Mouse (Mus musculus): ENCODE data around the gene Rbm42. TPM values are rescaled to one million over a fixed set of nuclear protein-coding genes. Genes with fewer than 3 reads are reported as not detected.
A peak's percentile ranks its signal among the peaks of the same experiment; 100 is the strongest.

Rbm42 gene
- total and polyA plus RNA-seq, 3 experiments = 42.9 to 235 (median 47.9) TPM

DNA sequence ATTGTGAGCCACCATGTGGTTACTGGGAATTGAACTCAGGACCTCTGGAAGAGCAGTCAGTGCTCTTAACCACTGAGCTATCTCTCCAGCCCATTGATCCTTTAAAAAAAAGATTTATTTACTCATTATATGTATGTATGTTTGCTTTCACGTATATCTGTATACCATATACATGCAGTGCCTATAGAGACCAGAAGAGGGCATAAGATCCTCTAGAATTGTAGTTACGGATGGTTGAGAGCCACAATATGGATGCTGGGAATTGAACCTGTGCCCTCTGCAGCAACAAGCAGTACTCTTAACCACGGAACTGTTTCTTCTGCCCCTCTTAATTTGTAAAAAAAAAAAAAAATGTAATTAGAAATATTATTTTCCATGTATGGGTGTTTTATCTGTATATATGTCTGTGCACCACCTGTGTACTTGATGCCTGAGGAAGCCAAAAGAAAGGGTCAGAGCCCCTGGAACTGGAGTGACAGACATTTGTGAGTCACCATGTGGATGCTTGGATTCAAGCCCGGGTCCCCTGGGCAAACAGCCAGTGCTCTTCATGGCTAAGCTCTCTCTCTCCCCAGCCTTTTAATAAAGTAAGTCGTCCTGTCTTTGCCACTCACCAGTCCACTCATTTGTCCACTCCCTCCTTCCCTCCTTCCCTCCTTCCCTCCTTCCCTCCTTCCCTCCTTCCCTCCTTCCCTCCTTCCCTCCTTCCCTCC is 28.3 kb upstream of the Rbm42 start:
- DNase-seq (ENCODE audit: low spot score) (no peak), ATAC-seq (ENCODE audit: extremely low read depth, insufficient number of reproducible peaks, low FRiP score, poor library complexity, severe bottlenecking) (no peak)
- H3K4me3 ChIP-seq (ENCODE audit: low read depth, low read length) = no peak overlapping the region
- H3K36me3 ChIP-seq (replicated peaks) = no peaks in the 10 kb centered on the region
- no peaks in the 10 kb centered on the region for H3K4me1 ChIP-seq (ENCODE audit: insufficient read depth, low read depth, low read length)
- peaks cover 30% of the 10 kb centered on the region for H3K27me3 ChIP-seq (ENCODE audit: insufficient read depth, low read length)
- TF ChIP-seq POLR2AphosphoS5 (IDR thresholded peaks at IDR 0.05; ENCODE audit: insufficient replicate concordance, low read depth, low read length) (no peak), GATA2 (IDR thresholded peaks at IDR 0.05; ENCODE audit: borderline replicate concordance, low read depth, low read length) (no peak), GATA1 (IDR thresholded peaks at IDR 0.05; ENCODE audit: borderline replicate concordance, low read length) (no peak), TAL1 (conservative IDR thresholded peaks at IDR 0.05; ENCODE audit: low read depth, low read length) (no peak), CTCF (IDR thresholded peaks at IDR 0.05; ENCODE audit: low read depth, low read length) (no peak)
- H3K9me3 ChIP-seq (replicated peaks) = no peaks in the 10 kb centered on the region

DNA sequence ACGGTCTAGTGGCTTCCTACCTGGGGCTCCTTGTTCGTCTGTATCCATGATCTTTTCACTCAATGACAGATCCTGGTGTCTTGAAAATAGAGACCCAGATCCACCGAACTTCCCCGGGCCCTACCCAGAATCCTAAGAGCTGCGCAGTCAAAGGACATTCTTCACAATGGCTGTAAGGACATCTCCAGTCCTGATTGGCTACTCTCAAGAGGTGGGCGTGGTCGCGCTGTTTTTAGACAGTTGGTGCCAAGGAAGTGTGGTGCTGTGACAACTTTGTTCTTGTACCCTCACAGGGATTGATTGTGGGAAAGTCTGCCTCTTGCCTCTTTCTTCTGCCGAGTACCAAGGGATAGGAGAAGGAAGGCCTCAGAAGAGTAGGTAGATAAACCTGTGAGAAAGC is 21.4 kb upstream of the Rbm42 start, which contains the start of gene Pmis2:
Pmis2 (minus strand) TSS at position 126 of the 400 bp plus-strand sequence.
- Histone ChIP-seq H3K4me3 (ENCODE audit: low read depth, low read length) (no peak within 1 kb of the TSS), H3K27me3 (ENCODE audit: insufficient read depth, low read length) (peaks cover 18% of the 10 kb centered on the region), H3K36me3 (replicated peaks) (no peaks in the 10 kb centered on the region), H3K4me1 (ENCODE audit: insufficient read depth, low read depth, low read length) (no peaks in the 10 kb centered on the region), H3K9me3 (replicated peaks) (no peaks in the 10 kb centered on the region)
- no peak for DNase-seq (ENCODE audit: low spot score)
- no peak for ATAC-seq (ENCODE audit: extremely low read depth, insufficient number of reproducible peaks, low FRiP score, poor library complexity, severe bottlenecking)
- TF ChIP-seq GATA2 (IDR thresholded peaks at IDR 0.05; ENCODE audit: borderline replicate concordance, low read depth, low read length) (no peak), TAL1 (conservative IDR thresholded peaks at IDR 0.05; ENCODE audit: low read depth, low read length) (no peak), CTCF (IDR thresholded peaks at IDR 0.05; ENCODE audit: low read depth, low read length) (no peak), POLR2AphosphoS5 (IDR thresholded peaks at IDR 0.05; ENCODE audit: insufficient replicate concordance, low read depth, low read length) (no peak), GATA1 (IDR thresholded peaks at IDR 0.05; ENCODE audit: borderline replicate concordance, low read length) (no peak)

DNA sequence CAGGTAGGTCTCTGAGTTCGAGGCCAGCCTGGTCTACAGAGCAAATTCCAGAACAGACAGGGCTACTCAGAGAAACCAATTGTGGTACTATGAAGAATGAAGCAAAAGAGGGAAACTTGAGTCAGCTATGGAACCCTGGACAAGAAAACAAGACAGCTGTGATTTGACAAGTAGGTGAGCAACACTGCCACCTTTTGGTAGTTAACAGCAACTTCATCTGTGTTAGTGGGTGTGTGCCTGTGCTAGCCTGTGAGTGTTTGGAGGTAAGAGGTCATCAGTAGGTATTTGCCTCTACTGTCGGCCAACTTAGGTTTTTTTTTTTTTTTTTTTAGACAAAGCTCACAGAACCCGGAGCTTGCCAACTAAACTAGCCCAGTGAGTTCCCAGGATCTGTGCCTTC is 19.1 kb upstream of the Rbm42 start:
- Histone ChIP-seq H3K36me3 (replicated peaks) (no peaks in the 10 kb centered on the region), H3K4me1 (ENCODE audit: insufficient read depth, low read depth, low read length) (peaks cover 7% of the 10 kb centered on the region), H3K9me3 (replicated peaks) (no peaks in the 10 kb centered on the region), H3K27me3 (ENCODE audit: insufficient read depth, low read length) (peaks cover 5% of the 10 kb centered on the region; the same call in 1 of the 2 replicates), H3K4me3 (ENCODE audit: low read depth, low read length) (no peak overlapping the region)
- DNase-seq (ENCODE audit: low spot score) (peak; percentile 19), ATAC-seq (ENCODE audit: extremely low read depth, insufficient number of reproducible peaks, low FRiP score, poor library complexity, severe bottlenecking) (no peak)
- TF ChIP-seq GATA1 (IDR thresholded peaks at IDR 0.05; ENCODE audit: borderline replicate concordance, low read length) (no peak), POLR2AphosphoS5 (IDR thresholded peaks at IDR 0.05; ENCODE audit: insufficient replicate concordance, low read depth, low read length) (no peak), GATA2 (IDR thresholded peaks at IDR 0.05; ENCODE audit: borderline replicate concordance, low read depth, low read length) (no peak), CTCF (IDR thresholded peaks at IDR 0.05; ENCODE audit: low read depth, low read length) (peak; percentile 53; the same call in 1 of the 2 replicates), TAL1 (conservative IDR thresholded peaks at IDR 0.05; ENCODE audit: low read depth, low read length) (no peak)

DNA sequence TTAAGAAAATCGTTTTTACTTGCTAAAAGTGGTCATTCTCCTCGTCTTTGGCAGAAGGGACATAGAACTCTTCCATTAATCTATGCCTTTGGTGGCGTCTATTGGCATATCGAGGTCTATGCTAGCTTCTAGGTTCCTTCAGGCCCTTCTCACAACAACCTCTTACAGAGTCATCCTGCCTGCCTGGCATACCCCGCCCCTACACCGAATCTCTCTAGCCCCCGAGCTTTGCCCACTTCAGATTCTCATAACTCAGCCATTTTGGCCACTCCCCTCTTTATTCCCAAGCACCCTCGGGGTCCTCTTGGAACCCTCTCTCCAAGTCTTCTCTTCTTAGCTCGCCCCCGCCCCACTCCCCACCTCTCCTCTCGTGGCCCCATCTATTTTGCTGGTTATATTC is 15.2 kb upstream of the Rbm42 start:
- ATAC-seq (ENCODE audit: extremely low read depth, insufficient number of reproducible peaks, low FRiP score, poor library complexity, severe bottlenecking) = no peak
- no peak for TF ChIP-seq GATA1 (IDR thresholded peaks at IDR 0.05; ENCODE audit: borderline replicate concordance, low read length)
- no peak for TF ChIP-seq TAL1 (conservative IDR thresholded peaks at IDR 0.05; ENCODE audit: low read depth, low read length)
- TF ChIP-seq POLR2AphosphoS5 (IDR thresholded peaks at IDR 0.05; ENCODE audit: insufficient replicate concordance, low read depth, low read length) = no peak
- TF ChIP-seq GATA2 (IDR thresholded peaks at IDR 0.05; ENCODE audit: borderline replicate concordance, low read depth, low read length) = no peak
- no peak for TF ChIP-seq CTCF (IDR thresholded peaks at IDR 0.05; ENCODE audit: low read depth, low read length)

DNA sequence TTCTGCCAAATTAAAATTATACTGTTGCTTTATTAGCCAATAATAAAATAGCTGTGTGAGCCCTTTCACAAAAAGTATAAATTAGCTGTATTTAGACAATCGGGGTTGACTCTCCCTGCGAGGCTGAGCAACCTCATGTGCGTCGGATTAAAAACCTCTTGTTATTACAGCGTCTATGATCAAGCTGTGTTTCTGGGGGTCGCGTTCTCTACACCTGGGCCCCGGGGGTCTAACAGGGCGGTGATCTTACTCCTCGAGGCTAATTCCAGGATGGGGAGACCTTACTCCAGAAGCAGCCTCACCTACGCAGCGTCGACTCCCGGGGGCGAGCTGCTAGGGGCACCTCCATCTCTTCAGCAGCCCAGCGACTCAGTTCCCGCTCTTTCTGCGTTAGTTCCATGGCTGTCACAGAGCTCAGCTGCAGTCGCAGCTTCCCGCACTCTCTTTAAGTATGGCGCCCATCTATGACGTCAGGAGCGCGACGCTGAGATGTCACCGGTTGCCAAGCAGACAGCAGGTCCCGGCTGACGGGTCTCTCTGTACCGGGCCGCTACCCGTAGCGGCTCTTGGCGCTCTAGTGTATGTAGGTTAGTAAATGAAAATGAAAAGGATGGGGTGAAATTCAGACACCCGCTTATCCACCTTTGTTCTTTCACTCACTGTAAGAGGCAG is 14.5 kb upstream of the Rbm42 start, which contains the start of gene Haus5:
Haus5 (minus strand) TSS at position 466 of the 672 bp plus-strand sequence.
- peaks cover 38% of the 10 kb centered on the region for H3K36me3 ChIP-seq (replicated peaks)
- H3K9me3 ChIP-seq (replicated peaks) = no peaks in the 10 kb centered on the region
- 0 out of 2 replicates have a peak, but pooled peaks cover 5% of the 10 kb centered on the region for H3K27me3 ChIP-seq (ENCODE audit: insufficient read depth, low read length)
- H3K4me3 ChIP-seq (ENCODE audit: low read depth, low read length) = peak within 1 kb of the TSS; percentile 85
- peak; percentile 82 for DNase-seq (ENCODE audit: low spot score)
- TF ChIP-seq GATA2 (IDR thresholded peaks at IDR 0.05; ENCODE audit: borderline replicate concordance, low read depth, low read length) (no peak), GATA1 (IDR thresholded peaks at IDR 0.05; ENCODE audit: borderline replicate concordance, low read length) (no peak), TAL1 (conservative IDR thresholded peaks at IDR 0.05; ENCODE audit: low read depth, low read length) (no peak), CTCF (IDR thresholded peaks at IDR 0.05; ENCODE audit: low read depth, low read length) (no peak), POLR2AphosphoS5 (IDR thresholded peaks at IDR 0.05; ENCODE audit: insufficient replicate concordance, low read depth, low read length) (no peak)
- ATAC-seq (ENCODE audit: extremely low read depth, insufficient number of reproducible peaks, low FRiP score, poor library complexity, severe bottlenecking) = peak; percentile 79
- H3K4me1 ChIP-seq (ENCODE audit: insufficient read depth, low read depth, low read length) = peaks cover 15% of the 10 kb centered on the region

More for the DNA sequence above, 15.2 kb upstream of the Rbm42 start:
- Histone ChIP-seq H3K4me1 (ENCODE audit: insufficient read depth, low read depth, low read length) (peaks cover 15% of the 10 kb centered on the region), H3K4me3 (ENCODE audit: low read depth, low read length) (peak overlapping the region; percentile 85), H3K9me3 (replicated peaks) (no peaks in the 10 kb centered on the region), H3K27me3 (ENCODE audit: insufficient read depth, low read length) (0 out of 2 replicates have a peak, but pooled peaks cover 5% of the 10 kb centered on the region), H3K36me3 (replicated peaks) (peaks cover 32% of the 10 kb centered on the region)
- peak; percentile 25 for DNase-seq (ENCODE audit: low spot score)

DNA sequence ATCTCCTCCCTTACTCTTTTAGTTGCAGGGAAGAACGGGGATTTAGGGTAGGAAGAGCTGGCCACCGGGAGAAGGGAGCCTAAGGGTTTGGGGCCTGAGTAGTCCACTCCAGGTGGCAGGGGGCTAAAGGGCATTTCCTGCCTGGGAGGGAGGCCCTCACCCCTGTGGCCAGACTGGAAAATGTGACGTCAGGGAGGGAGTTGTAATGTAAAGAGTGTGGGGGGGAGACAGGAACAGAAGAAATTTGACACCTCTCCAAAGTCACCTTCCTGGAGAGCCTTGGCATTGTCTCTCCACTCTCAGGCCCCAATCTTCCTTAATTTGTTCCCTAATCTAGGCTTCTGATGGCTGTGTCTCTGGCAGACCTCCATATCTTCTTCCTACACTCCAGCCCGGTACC is 11.0 kb downstream of the Rbm42 start:
- no peak for ATAC-seq (ENCODE audit: extremely low read depth, insufficient number of reproducible peaks, low FRiP score, poor library complexity, severe bottlenecking)
- Histone ChIP-seq H3K27me3 (ENCODE audit: insufficient read depth, low read length) (peaks cover 25% of the 10 kb centered on the region), H3K4me3 (ENCODE audit: low read depth, low read length) (no peak overlapping the region), H3K4me1 (ENCODE audit: insufficient read depth, low read depth, low read length) (peaks cover 9% of the 10 kb centered on the region), H3K9me3 (replicated peaks) (no peaks in the 10 kb centered on the region), H3K36me3 (replicated peaks) (peaks cover 46% of the 10 kb centered on the region)
- no peak for TF ChIP-seq GATA1 (IDR thresholded peaks at IDR 0.05; ENCODE audit: borderline replicate concordance, low read length)
- TF ChIP-seq POLR2AphosphoS5 (IDR thresholded peaks at IDR 0.05; ENCODE audit: insufficient replicate concordance, low read depth, low read length) = no peak
- no peak for TF ChIP-seq TAL1 (conservative IDR thresholded peaks at IDR 0.05; ENCODE audit: low read depth, low read length)
- DNase-seq (ENCODE audit: low spot score) = no peak

Measured in G1E (cell line).